Mouse (Mus musculus) splenic B cell, adult 2 months (primary cell): ENCODE measurements around the gene Slc9a9.

Source experiments
- DNase-seq: peaks from one replicate; pipeline ENCODE4 v3.0.0-alpha.2; 2011; ENCODE audit warnings: low read depth, low spot score
- H3K27me3 ChIP-seq: 2 replicates; pipeline ENCODE4 v1.6.1; 2012; ENCODE audit warnings: mild to moderate bottlenecking, low read length, moderate library complexity, mixed read lengths; ENCODE audit not compliant: control insufficient read depth, poor library complexity, insufficient read depth, severe bottlenecking
- H3K36me3 ChIP-seq: 2 replicates; pipeline ENCODE4 v1.6.1; 2012; ENCODE audit warnings: mild to moderate bottlenecking, low read length, moderate library complexity, mixed read lengths; ENCODE audit not compliant: control insufficient read depth, poor library complexity, insufficient read depth, severe bottlenecking

Gene Slc9a9

DNA sequence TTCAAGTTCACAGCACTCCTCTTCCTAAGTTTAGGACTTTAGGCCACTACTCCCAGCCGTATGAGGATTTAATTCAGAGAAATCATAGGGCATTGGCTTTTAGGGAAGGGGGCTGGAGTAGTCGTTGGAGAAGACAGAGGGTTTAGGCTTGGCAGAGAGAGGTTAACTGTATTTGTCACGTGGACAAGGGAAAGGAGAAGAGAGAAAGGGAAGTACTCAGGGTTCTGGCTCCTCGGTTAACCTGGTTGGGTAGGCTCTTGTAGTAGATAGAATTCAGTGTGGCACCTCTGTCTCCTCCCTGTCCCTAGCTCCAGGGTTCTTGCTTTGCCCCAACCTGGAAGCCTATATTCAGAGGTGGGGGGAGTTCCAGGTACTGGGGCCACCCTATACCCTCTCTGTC, 4.5 kb upstream of the Slc9a9 start:
- peak; percentile 45 for DNase-seq
- no peaks in the 10 kb centered on the region for H3K36me3 ChIP-seq

DNA sequence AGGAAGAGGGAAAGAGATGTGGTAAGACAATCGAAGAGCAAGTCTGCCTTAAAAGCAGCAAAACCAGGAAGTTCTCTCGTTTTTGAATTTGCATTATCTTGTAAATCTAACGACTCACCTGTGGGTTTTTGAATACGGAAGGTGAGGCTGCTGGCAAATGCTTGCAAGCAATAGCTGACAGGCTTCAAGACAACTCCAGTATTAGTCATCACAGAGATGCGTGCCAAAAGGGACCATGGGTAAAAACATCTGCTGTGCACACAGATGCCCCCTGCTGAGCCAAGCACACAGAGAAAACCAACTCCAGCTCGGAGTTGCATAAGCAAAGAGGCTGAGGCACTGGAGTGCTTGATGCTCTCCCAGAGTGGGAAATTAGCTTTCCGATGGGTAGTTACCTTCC, 1.1 kb upstream of the Slc9a9 start:
- peak; percentile 37 for DNase-seq
- Histone ChIP-seq H3K27me3 (no peaks in the 10 kb centered on the region), H3K36me3 (no peaks in the 10 kb centered on the region)

More for the DNA sequence above, 4.5 kb upstream of the Slc9a9 start:
- H3K27me3 ChIP-seq: no peaks in the 10 kb centered on the region

DNA sequence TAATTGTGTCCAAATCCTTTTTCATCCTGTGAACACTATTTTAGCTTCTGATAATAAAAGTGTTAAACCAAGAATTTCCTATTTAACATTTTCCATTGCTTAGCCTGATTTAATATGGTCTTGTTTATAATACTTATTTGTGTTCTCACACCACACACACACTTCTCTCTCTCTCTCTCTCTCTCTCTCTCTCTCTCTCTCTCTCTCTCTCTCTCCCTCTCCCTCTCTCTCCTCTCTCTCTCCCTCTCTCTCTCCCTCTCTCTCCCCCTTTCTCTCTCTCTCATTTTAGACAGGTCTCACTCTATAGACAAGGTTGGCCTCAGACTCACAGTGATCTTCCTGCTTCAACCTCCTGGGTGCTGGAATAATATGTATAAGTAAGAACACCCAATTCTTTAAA, 995 bp downstream of the Slc9a9 start:
- H3K36me3 ChIP-seq: no peaks in the 10 kb centered on the region
- H3K27me3 ChIP-seq: no peaks in the 10 kb centered on the region
- DNase-seq: no peak

DNA sequence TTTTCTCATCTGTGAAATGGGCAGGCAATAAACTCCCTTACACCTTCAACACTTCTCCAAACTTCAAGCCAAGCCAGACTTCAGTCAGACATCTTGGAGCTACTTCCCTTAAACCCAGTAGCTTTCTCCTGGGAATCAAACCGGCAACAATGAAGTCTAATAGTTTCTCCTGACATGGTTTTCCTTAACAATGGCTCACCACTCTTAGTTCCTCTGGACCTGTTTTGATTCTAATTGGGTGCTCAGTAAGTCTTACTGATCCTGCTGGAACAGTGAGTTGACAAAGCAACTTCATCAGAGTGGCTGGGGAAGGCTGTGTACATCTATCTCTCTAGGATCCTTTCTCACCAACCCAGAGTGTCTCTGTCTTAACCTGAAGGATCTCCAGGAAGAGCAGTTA, 5.0 kb downstream of the Slc9a9 start:
- no peaks in the 10 kb centered on the region for H3K27me3 ChIP-seq
- no peak for DNase-seq

DNA sequence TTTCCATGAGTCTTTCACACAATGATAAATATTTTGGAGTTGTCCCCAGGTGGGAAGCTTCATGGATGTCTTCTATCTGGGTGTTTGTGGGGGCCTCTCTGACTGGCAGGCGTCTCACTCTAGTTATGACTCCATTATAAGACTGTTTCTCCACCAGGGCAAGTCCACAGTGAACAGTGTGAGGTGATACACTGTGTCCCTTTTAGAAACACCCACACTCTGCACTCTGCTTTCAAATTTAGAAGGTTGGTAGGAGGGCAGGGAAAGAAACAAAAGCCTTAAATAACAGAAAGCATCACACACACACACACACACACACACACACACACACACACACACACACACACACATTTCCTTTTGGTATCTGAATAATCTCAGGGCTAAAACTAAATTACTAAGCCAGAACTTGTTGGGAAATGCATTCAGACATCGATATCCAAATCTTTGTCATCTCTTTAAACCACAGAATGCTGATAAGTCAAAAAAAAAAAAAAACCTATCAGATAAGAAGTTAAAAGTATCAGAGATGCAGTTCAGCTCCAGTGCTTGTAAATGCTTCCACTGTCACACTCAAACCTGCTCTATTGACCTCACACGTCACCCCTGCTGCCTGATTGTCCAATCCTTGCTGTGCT, 8.4 kb downstream of the Slc9a9 start:
- Histone ChIP-seq H3K27me3 (no peaks in the 10 kb centered on the region), H3K36me3 (no peaks in the 10 kb centered on the region)
- no peak for DNase-seq

More for the DNA sequence above, 5.0 kb downstream of the Slc9a9 start:
- no peaks in the 10 kb centered on the region for H3K36me3 ChIP-seq

DNA sequence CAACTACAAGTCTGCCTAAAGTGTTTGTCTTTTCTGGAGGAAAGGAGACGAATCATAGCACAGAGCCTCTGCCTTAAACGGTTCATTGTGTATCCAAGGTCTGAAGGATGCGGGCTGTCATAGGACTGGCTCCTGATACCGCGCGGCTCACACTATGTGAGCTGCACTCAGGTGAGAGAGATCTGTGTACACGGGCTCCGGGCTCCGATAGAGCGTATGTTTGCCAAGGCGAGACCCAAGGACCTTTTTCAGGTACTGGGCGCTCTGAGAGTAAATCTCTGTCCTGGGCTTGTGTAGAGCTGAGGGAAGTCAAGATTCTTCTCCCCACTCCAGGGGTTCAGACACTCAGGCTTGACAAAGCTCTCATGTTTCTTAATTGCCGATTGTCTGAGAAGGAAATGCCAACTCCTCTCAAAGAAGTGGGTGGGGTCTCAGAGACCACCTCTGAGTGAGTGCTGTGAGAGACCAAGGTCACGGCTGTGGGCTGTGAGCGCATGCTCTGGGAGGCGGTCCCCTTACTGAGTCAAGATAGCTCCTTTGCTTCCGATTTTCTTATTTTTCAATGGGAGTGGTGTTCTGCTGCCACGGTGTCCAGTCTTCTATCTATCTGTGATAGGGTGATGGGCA, 10.9 kb downstream of the Slc9a9 start:
- Histone ChIP-seq H3K36me3 (no peaks in the 10 kb centered on the region), H3K27me3 (no peaks in the 10 kb centered on the region)
- no peak for DNase-seq

DNA sequence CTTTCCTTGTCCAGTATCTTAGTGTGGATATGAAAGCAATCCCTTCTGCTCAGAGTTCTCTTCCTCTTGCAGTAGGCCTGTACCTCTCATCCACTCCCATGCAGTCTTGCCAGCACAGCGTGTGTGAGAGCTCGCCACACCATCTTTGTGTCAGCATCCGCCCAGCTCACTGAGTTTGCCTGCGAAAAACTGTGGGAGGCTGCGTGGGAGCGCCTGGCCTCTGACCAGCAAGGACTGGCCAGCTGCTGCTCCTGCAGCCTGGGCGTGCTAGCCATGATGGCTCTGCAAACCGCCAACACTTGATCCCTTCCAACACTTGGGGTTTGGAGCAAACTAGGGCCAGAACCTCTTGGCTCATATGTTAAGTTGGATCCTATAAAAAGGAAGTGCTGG, 11.4 kb downstream of the Slc9a9 start:
- Histone ChIP-seq H3K36me3 (no peaks in the 10 kb centered on the region), H3K27me3 (no peaks in the 10 kb centered on the region)
- DNase-seq: no peak

DNA sequence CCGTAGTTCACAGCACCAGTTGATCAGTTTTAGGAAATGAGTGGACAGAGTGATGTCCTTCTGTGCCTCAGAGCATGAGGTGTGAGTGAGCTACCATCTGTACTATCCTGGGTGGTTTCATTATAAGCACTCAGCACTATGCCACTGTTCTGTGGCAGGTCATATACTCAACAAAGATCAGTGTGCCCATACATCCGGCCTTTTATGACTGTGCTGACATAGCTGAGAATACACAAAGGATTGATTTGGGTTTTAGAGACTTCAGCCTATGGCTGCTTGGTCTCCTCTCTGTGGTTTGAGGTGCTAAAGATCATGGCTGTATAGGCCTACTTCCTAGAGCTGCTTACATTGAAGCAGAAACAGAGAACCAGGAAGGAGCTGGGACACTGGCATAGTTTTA, 12.6 kb downstream of the Slc9a9 start:
- H3K27me3 ChIP-seq: no peaks in the 10 kb centered on the region
- no peaks in the 10 kb centered on the region for H3K36me3 ChIP-seq
- DNase-seq: no peak

DNA sequence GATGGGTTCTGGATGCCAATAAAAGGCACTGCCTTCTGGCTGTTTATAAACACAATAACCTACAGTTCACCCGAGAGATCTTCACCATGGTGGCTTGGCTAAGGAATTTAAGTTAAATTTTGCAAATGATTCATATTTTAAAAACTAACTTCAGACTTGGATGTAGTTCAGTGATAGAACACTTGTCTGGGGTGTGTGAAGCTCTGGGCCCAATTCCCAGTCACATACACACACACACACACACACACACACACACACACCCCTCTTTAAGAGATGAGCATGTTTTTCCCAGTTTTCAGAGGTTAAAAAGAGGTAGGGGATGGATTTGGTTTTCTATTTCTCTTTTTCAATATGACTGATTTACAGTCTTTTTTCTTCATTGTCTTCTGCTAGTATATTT, 15.9 kb downstream of the Slc9a9 start:
- Histone ChIP-seq H3K36me3 (no peaks in the 10 kb centered on the region), H3K27me3 (no peaks in the 10 kb centered on the region)
- DNase-seq: no peak

DNA sequence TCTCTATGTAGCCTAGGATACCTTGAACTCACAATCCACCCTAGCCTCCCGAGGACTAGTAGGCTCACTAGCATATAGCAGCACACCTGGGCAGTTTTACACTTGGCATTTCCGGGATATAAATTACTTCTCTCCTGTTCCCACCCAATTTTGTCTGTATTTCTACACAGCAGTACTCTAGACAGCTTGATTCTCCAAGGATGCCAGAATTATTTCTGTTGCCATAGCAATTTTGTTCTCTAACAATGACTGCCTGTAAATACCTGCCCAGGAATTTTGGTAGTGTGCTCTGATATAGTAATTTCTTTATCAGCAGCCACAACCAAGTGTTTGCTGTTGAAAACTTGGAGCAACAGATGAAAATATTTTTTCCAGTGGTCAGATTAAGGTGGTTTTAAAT, 16.7 kb downstream of the Slc9a9 start:
- no peaks in the 10 kb centered on the region for H3K36me3 ChIP-seq
- no peaks in the 10 kb centered on the region for H3K27me3 ChIP-seq
- no peak for DNase-seq

DNA sequence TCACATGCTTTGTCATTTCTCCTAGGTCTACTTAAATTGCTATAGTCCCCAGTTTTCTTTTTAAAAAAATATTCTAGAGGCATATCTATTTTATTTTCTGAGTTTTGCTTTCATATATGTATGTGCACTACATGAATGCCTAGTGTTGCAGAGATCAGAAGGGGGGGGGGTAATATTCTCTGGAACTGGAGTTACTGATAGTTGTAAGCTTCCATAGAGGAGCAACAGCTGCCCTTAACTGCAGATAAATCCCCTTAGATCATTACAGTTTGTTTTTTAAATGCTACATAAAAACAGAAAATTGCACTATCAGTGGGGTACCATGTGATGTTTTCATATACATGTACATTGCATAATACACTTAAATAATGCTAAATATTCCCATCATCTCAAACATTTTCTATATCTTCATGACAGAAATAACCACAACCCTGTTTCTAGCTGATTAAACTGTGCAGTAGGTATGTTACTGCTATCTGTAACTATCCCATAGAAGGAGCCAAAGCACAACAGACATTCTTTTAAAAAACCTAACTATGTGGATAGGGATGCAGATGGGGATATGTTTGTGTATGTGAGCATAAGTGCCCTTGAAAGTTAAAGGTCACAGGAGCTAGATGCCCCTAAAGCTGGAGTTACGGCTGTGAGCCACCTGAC, 17.6 kb downstream of the Slc9a9 start:
- DNase-seq: no peak
- Histone ChIP-seq H3K27me3 (no peaks in the 10 kb centered on the region), H3K36me3 (no peaks in the 10 kb centered on the region)

DNA sequence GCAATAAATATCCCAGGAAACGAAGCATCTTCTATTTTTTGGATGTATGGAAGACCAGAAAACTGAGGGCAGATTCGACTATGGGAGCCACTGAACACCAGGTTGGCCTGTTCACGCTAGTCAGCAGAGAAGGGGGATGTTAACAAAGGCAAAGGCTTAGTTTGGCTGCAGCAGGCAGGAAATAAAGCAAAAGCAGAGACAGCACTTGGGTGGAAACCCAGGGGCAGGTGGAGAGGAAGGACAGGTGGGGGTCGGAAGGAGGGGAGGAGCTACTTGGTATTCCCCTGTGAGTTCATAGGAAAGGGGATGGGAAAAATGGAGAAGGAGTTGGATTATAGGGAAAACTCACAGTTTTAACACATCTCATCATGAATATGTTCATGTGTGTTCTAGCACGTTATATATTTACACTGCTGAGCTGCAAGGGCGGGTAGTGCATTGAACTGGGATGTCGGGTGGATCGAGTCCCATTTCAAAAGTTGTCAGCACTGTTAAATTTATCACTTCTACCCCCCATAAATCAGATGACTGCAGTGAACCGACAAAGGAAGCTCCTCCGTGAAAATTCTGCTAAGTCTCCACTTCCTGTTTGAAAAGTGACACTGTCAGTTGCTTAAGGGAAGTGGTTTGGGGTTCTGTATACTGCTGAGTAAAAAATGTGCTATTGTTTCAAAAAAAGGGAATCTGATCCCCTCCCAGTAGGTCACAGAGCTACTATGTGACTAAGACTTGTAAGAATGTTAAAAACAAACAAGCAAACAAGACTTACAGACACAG, 21.8 kb downstream of the Slc9a9 start:
- peak; percentile 49 for DNase-seq
- no peaks in the 10 kb centered on the region for H3K36me3 ChIP-seq

DNA sequence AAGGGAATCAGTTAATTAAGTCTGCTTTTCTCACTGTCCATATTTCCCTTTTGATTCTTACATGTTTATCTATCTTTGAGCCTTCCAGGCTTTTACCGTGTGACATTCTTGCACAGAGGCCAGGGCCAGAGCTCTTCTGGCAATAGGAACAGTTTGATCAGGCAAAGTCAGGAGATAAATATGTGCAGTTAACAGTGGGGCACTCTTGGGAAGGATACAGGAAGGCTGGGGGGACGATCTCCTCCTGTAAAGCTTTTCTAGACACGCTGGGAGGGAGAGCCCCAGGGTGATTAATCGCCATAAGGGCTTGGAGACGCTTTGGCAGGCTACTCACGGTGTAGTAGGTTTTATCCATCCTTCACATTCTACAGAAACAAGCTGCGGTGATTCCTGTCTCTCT, 22.4 kb downstream of the Slc9a9 start:
- H3K36me3 ChIP-seq: no peaks in the 10 kb centered on the region
- DNase-seq: no peak
- no peaks in the 10 kb centered on the region for H3K27me3 ChIP-seq

More for the DNA sequence above, 21.8 kb downstream of the Slc9a9 start:
- H3K27me3 ChIP-seq: no peaks in the 10 kb centered on the region

DNA sequence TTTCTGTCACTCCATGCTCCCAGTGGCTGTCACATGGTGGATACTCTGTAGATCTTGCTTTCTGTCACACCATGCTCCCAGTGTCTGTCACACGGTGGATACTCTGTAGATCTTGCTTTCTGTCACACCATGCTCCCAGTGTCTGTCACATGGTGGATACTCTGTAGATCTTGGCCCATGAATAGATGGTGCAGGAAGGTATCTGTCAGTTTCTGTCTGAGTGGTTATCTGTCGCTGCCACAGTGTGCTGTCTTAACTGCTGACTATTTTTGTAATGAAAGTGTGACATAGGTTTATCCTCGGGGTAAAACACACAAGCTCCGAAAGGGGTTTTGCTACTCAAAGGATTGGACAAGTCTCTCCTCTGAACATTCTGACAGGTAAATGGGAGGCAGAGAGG, 24.5 kb downstream of the Slc9a9 start:
- DNase-seq: no peak
- no peaks in the 10 kb centered on the region for H3K36me3 ChIP-seq
- no peaks in the 10 kb centered on the region for H3K27me3 ChIP-seq

DNA sequence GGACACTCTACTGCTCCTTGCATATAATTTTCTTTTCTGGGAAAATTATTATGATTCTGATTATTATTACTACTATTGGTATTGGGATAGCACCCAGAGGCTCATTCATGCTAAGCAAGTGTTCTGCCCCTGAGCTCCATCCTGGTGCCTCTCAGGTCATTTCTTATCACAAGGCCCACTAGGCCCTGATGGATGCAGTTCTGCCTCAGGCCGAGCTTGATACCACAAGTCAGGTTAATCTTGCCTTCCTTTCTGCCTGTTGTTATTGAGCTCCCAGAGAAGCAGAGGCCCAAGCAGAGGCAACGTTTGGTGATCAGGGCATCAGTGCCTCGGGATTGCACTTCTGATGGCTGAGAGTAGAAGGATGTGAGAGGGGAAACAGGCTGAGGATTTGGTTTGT, 25.3 kb downstream of the Slc9a9 start:
- DNase-seq: no peak
- H3K27me3 ChIP-seq: no peaks in the 10 kb centered on the region
- H3K36me3 ChIP-seq: no peaks in the 10 kb centered on the region
